Mouse (Mus musculus) stomach, embryonic 14.5 days (tissue): ENCODE data around the gene Cers2. TPM values are rescaled to one million over a fixed set of nuclear protein-coding genes. Genes with fewer than 3 reads are reported as not detected.

Experiments used
- ATAC-seq: fragments of 200-750 bp; cut with Nextera tagmentation; 2 replicates; pipeline ENCODE4 v1.8.0; 2017; ENCODE audit warnings: low read depth, moderate TSS enrichment; ENCODE audit not compliant: insufficient number of reproducible peaks, insufficient read depth, low FRiP score
- H3K27ac ChIP-seq: fragments of 300-500 bp; sonication (generic); 2 replicates; pipeline ENCODE4 v1.5.1; 2014; ENCODE audit warnings: mild to moderate bottlenecking, low read length, moderate library complexity, mixed read lengths
- H3K27me3 ChIP-seq: fragments of 300-500 bp; sonication (generic); 2 replicates; pipeline ENCODE4 v1.6.1; 2014; ENCODE audit warnings: low read length, control low read depth, mixed read lengths; ENCODE audit not compliant: control insufficient read depth, insufficient read depth
- H3K36me3 ChIP-seq: fragments of 300-500 bp; sonication (generic); 2 replicates; pipeline ENCODE4 v1.6.1; 2014; ENCODE audit warnings: mild to moderate bottlenecking, control low read depth, low read length, moderate library complexity, mixed read lengths; ENCODE audit not compliant: control insufficient read depth, insufficient read depth
- H3K4me1 ChIP-seq: fragments of 300-500 bp; sonication (generic); 2 replicates; pipeline ENCODE4 v1.6.1; 2014; ENCODE audit warnings: low read length, control low read depth, mixed read lengths; ENCODE audit not compliant: control insufficient read depth, insufficient read depth
- H3K4me2 ChIP-seq: fragments of 300-500 bp; sonication (generic); replicated peaks from 2 replicates; pipeline ENCODE4 v1.6.1; 2014; ENCODE audit warnings: low read depth, low read length, control low read depth
- H3K4me3 ChIP-seq: fragments of 300-500 bp; sonication (generic); 2 replicates; pipeline ENCODE4 v1.5.1; 2014; ENCODE audit warnings: low read depth, low read length, control low read depth
- H3K9ac ChIP-seq: fragments of 300-500 bp; sonication (generic); replicated peaks from 2 replicates; pipeline ENCODE4 v1.6.1; 2014; ENCODE audit warnings: low read depth, mild to moderate bottlenecking, control low read depth, low read length, moderate library complexity, mixed read lengths
- H3K9me3 ChIP-seq: fragments of 300-500 bp; sonication (generic); 2 replicates; pipeline ENCODE4 v1.6.1; 2016; ENCODE audit warnings: low read depth, low read length, control low read depth; ENCODE audit not compliant: control insufficient read depth
- WGBS: fragments of 180-500 bp; shearing (Covaris S2); extraction: QIAGEN DNeasy Blood & Tissue Kit; methylation state at CpG from one replicate; pipeline ENCODE4 v1.1.7; 2014; 5-methylcytosine and 5-hydroxymethylcytosine counted together
- polyA plus RNA-seq: library from polyadenylated mRNA; unstranded; fragments of >200 nt; fragmentation: Nextera tagmentation; extraction: Ambion mirVana; gene quantifications from 2 replicates; pipeline ENCODE4 v1.2.1, GENCODE M21; 2014

Cers2 gene
- polyA plus RNA-seq, 1 experiment from 2014 or later: 146 TPM

- ATAC-seq: no peak
- H3K27me3 ChIP-seq: no peaks in the 10 kb centered on the region
- H3K27ac ChIP-seq: no peak overlapping the region
- H3K9ac ChIP-seq: no peak overlapping the region
- peaks cover 6% of the 10 kb centered on the region; the same call in 1 of the 2 replicates for H3K4me1 ChIP-seq
- whole genome bisulfite sequencing: 69% methylated on average over 5 of the region's 5 CpGs
- no peak overlapping the region for H3K4me3 ChIP-seq
- H3K36me3 ChIP-seq: no peaks in the 10 kb centered on the region
- H3K4me2 ChIP-seq: no peak overlapping the region
- H3K9me3 ChIP-seq: no peaks in the 10 kb centered on the region
These were observed 38.1 kb upstream of the Cers2 start for GRCm38 (mm10) chr3:95276428-95276934.

DNA sequence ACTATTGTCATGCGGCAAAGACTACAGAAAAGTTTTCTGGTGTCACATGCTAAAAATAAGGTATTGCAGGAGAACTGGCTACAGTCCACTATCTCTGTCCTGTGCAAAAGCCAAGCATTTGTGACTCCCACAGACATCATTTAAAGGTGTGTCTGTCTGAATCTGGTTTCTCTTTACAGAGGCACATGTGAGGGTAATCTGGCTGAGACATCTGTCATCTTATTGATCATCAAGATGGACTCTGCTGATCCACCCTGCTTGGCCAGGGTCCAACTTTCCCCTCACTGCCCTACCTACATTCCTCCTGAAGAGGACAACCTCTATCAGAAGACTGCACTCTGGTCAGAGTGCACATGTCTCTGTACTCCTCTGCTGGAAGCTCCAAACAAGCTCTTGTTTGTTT, 37.4 kb upstream of the Cers2 start:
- ATAC-seq: no peak
- peaks cover 6% of the 10 kb centered on the region; the same call in 1 of the 2 replicates for H3K4me1 ChIP-seq
- H3K9ac ChIP-seq: no peak overlapping the region
- no peak overlapping the region for H3K4me3 ChIP-seq
- no peaks in the 10 kb centered on the region for H3K9me3 ChIP-seq
- no peaks in the 10 kb centered on the region for H3K27me3 ChIP-seq
- 83% methylated on average over 1 of the region's 1 CpGs for WGBS
- no peaks in the 10 kb centered on the region for H3K36me3 ChIP-seq
- no peak overlapping the region for H3K27ac ChIP-seq
- no peak overlapping the region for H3K4me2 ChIP-seq

DNA sequence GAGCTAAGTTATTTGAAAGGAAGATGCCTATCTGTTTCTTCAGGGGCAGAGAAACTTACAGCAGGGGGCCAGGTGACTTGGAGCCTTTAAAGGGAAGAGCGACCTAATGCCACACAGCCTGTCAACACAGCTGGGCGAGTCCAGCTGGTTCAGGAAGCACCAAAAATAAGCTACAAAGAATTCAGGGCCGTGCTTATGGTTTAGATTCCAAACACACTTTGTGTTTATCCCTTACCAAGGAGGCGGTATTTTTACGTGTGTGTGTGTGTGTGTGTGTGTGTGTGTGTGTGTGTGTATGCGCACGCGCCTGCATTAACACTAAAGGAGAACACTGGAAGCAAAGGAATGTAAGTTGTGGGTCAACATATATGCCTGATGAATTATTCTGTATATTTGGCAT, 33.8 kb upstream of the Cers2 start:
- Histone ChIP-seq H3K4me3 (peak overlapping the region; percentile 78), H3K27ac (peak overlapping the region; percentile 90; the same call in 1 of the 2 replicates), H3K36me3 (no peaks in the 10 kb centered on the region), H3K4me1 (peaks cover 16% of the 10 kb centered on the region), H3K27me3 (no peaks in the 10 kb centered on the region), H3K4me2 (peak overlapping the region; percentile 70), H3K9ac (peak overlapping the region; percentile 81; the same call in 1 of the 2 replicates), H3K9me3 (no peaks in the 10 kb centered on the region)
- 12% methylated on average over 8 of the region's 8 CpGs for WGBS
- ATAC-seq: no peak

GRCm38 (mm10) chr3:95281216-95282126, 33.1 kb upstream of the Cers2 start, which contains the start of the genes Mindy1 and Prune1:
TSS of gene Mindy1 (plus strand) at chr3:95281345.
TSS of gene Prune1 (minus strand) at chr3:95282076.
- no peaks in the 10 kb centered on the region for H3K36me3 ChIP-seq
- H3K4me3 ChIP-seq: peak within 1 kb of the TSS; percentile 78
- H3K4me1 ChIP-seq: peaks cover 16% of the 10 kb centered on the region
- no peaks in the 10 kb centered on the region for H3K27me3 ChIP-seq
- WGBS: under 1% methylated on average over 53 of the region's 53 CpGs
- H3K9me3 ChIP-seq: no peaks in the 10 kb centered on the region
- H3K27ac ChIP-seq: peak within 1 kb of the TSS; percentile 90
- H3K9ac ChIP-seq: peak within 1 kb of the TSS; percentile 81
- peak within 1 kb of the TSS; percentile 70 for H3K4me2 ChIP-seq
- ATAC-seq: peak; percentile 90

DNA sequence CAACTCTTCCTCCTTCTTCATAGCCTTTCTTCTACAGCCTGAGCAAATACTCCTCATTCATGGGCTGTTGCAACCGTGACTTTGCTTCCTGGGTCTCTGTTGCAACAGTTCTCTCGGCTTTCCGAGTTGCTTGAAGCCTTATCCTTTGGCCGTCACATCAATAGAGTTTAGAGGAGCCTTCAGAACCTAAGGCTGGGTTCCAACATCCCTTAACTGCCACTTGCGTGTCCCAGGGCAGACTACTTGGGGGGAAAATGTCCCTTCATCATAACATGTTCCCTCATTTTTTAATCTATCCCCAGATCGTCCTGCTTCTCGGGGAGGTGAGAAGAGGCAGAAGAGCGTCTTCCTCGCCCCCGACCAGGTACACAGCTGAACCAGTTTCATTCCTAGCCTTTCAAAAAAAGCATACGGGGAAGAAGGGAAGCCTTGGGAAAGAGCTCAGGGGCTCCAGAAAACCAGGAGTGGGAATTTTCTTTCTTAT, 32.2 kb upstream of the Cers2 start:
- H3K9ac ChIP-seq: peak overlapping the region; percentile 72
- H3K4me1 ChIP-seq: peaks cover 14% of the 10 kb centered on the region
- no peaks in the 10 kb centered on the region for H3K27me3 ChIP-seq
- H3K4me3 ChIP-seq: peak overlapping the region; percentile 78
- H3K9me3 ChIP-seq: no peaks in the 10 kb centered on the region
- H3K4me2 ChIP-seq: peak overlapping the region; percentile 70
- ATAC-seq: no peak
- no peaks in the 10 kb centered on the region for H3K36me3 ChIP-seq
- WGBS: 0% methylated on average over 11 of the region's 11 CpGs
- peak overlapping the region; percentile 90 for H3K27ac ChIP-seq

GRCm38 (mm10) chr3:95282865-95283588, 31.6 kb upstream of the Cers2 start:
- H3K9ac ChIP-seq: peak overlapping the region; percentile 72
- peak overlapping the region; percentile 90 for H3K27ac ChIP-seq
- peaks cover 4% of the 10 kb centered on the region for H3K36me3 ChIP-seq
- no peaks in the 10 kb centered on the region for H3K9me3 ChIP-seq
- H3K4me1 ChIP-seq: peaks cover 13% of the 10 kb centered on the region
- peak; percentile 66 for ATAC-seq
- peak overlapping the region; percentile 70 for H3K4me2 ChIP-seq
- WGBS: under 1% methylated on average over 48 of the region's 51 CpGs
- H3K27me3 ChIP-seq: no peaks in the 10 kb centered on the region
- H3K4me3 ChIP-seq: peak overlapping the region; percentile 78

GRCm38 (mm10) chr3:95283589-95283941, 31.0 kb upstream of the Cers2 start:
- WGBS: 2% methylated on average over 7 of the region's 7 CpGs

DNA sequence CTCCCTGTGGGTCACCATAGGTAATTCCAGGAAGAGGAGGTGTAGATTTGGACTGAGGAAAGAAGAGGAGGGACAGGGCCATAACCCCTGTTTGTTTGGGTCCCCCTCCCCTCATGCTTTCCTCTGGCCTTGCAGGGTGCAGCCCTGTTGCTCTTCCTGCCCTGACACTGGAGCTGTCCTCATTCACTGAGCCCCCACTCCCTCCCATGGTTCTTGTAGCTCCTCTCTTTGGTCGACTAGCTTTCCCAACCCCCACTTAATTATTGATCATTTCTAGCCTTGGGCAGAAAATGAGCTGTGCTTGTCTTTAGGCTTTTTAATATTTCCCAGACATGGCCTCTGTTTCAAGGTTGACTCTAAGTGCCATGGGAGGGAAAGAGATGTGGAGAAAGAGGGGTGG, 30.5 kb upstream of the Cers2 start:
- no peaks in the 10 kb centered on the region for H3K9me3 ChIP-seq
- H3K9ac ChIP-seq: no peak overlapping the region; the same call in 1 of the 2 replicates
- H3K4me2 ChIP-seq: peak overlapping the region; percentile 70
- H3K36me3 ChIP-seq: peaks cover 12% of the 10 kb centered on the region
- H3K4me3 ChIP-seq: peak overlapping the region; percentile 78
- H3K27ac ChIP-seq: no peak overlapping the region
- H3K4me1 ChIP-seq: peaks cover 13% of the 10 kb centered on the region
- H3K27me3 ChIP-seq: no peaks in the 10 kb centered on the region
- no peak for ATAC-seq
- 15% methylated on average over 1 of the region's 1 CpGs for WGBS

More at GRCm38 (mm10) chr3:95283589-95283941, 31.0 kb upstream of the Cers2 start:
- H3K36me3 ChIP-seq: peaks cover 9% of the 10 kb centered on the region
- H3K9me3 ChIP-seq: no peaks in the 10 kb centered on the region
- H3K4me1 ChIP-seq: peaks cover 13% of the 10 kb centered on the region
- peak overlapping the region; percentile 70 for H3K4me2 ChIP-seq
- peak overlapping the region; percentile 90 for H3K27ac ChIP-seq
- ATAC-seq: no peak
- peak overlapping the region; percentile 78 for H3K4me3 ChIP-seq
- H3K9ac ChIP-seq: peak overlapping the region; percentile 72
- H3K27me3 ChIP-seq: no peaks in the 10 kb centered on the region
